Mouse (Mus musculus): Measurements from ENCODE around the gene Rhebl1.

DNA sequence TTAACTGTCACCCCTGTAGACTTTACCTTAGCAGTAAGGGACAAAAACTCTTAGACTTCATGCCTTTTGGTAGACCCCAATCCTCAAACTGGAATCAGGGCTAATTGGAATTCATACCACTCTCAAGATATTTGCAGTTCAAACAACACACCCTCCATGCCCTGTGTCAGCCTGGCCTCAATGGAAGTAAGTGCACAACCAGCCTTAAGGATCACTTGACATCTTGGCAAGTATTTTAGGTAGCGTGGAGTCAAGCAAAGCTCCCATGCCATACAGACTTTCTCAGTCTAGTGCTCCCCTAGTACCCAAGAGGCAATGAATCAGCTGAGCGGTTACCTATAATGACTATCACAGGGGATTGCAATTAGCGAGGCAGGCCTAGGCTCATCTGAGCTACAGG, 36.7 kb upstream of the Rhebl1 start:
- TF ChIP-seq POLR2A (IDR thresholded peaks at IDR 0.05; ENCODE audit: borderline replicate concordance, insufficient read depth, low read length) (no peak), CTCF (IDR thresholded peaks at IDR 0.05; ENCODE audit: borderline replicate concordance, insufficient read depth, low read depth, low read length) (no peak)

All from cerebellum, adult 2 months (tissue).